Mouse (Mus musculus) lung, postnatal 0 days (tissue): Measurements from ENCODE around the gene 4933421I07Rik. TPM values are rescaled to one million over a fixed set of nuclear protein-coding genes. Genes with fewer than 3 reads are reported as not detected.

ENCODE experiments used
- ATAC-seq: fragments of 200-750 bp; cut with Nextera tagmentation; 2 replicates; pipeline ENCODE4 v1.8.0; 2017; ENCODE audit warnings: moderate library complexity
- DNase-seq: peaks from one replicate; pipeline ENCODE4 v3.0.0-alpha.2; 2016; ENCODE audit warnings: low spot score
- H3K27ac ChIP-seq: fragments of 300-500 bp; sonication (generic); 2 replicates; pipeline ENCODE4 v1.5.1; 2014; ENCODE audit warnings: antibody characterized with exemption, mild to moderate bottlenecking, low read length, mixed read lengths
- H3K27me3 ChIP-seq: fragments of 300-500 bp; sonication (generic); replicated peaks from 2 replicates; pipeline ENCODE4 v1.6.1; 2014; ENCODE audit warnings: low read length, mixed read lengths; ENCODE audit not compliant: insufficient read depth
- H3K36me3 ChIP-seq: fragments of 300-500 bp; sonication (generic); 2 replicates; pipeline ENCODE4 v1.6.1; 2014; ENCODE audit warnings: low read length, mixed read lengths; ENCODE audit not compliant: insufficient read depth
- H3K4me1 ChIP-seq: fragments of 300-500 bp; sonication (generic); 2 replicates; pipeline ENCODE4 v1.6.1; 2014; ENCODE audit warnings: antibody characterized with exemption, low read depth, low read length, mixed read lengths; ENCODE audit not compliant: insufficient read depth
- H3K4me2 ChIP-seq: fragments of 300-500 bp; sonication (generic); replicated peaks from 2 replicates; pipeline ENCODE4 v1.6.1; 2014; ENCODE audit warnings: low read depth, mild to moderate bottlenecking, low read length, moderate library complexity, mixed read lengths
- H3K4me3 ChIP-seq: fragments of 300-500 bp; sonication (generic); 2 replicates; pipeline ENCODE4 v1.5.1; 2014; ENCODE audit warnings: low read depth, low read length
- H3K9ac ChIP-seq: fragments of 300-500 bp; sonication (generic); replicated peaks from 2 replicates; pipeline ENCODE4 v1.6.1; 2014; ENCODE audit warnings: low read depth, mild to moderate bottlenecking
- H3K9me3 ChIP-seq: fragments of 300-500 bp; sonication (generic); 2 replicates; pipeline ENCODE4 v1.6.1; 2016; ENCODE audit warnings: low read length, mixed read lengths
- CTCF ChIP-seq: IDR thresholded peaks from 2 replicates; pipeline ENCODE4 v1.5.1; 2016; ENCODE audit warnings: antibody characterized with exemption, mild to moderate bottlenecking
- EP300 ChIP-seq: IDR thresholded peaks from 2 replicates; pipeline ENCODE4 v1.6.1; 2016; ENCODE audit warnings: antibody characterized with exemption, mild to moderate bottlenecking, control low read depth
- WGBS: fragments of 180-500 bp; shearing (Covaris S2); extraction: QIAGEN DNeasy Blood & Tissue Kit; methylation state at CpG from one replicate; pipeline ENCODE4 v1.1.7; 2014; 5-methylcytosine and 5-hydroxymethylcytosine counted together
- polyA plus RNA-seq: library from polyadenylated mRNA; unstranded; fragments of >200 nt; fragmentation: Nextera tagmentation; extraction: Ambion mirVana; gene quantifications from 2 replicates; pipeline ENCODE4 v1.2.1, GENCODE M21; 2015

4933421I07Rik gene
- polyA plus RNA-seq, result not detected in 2 replicates

DNA sequence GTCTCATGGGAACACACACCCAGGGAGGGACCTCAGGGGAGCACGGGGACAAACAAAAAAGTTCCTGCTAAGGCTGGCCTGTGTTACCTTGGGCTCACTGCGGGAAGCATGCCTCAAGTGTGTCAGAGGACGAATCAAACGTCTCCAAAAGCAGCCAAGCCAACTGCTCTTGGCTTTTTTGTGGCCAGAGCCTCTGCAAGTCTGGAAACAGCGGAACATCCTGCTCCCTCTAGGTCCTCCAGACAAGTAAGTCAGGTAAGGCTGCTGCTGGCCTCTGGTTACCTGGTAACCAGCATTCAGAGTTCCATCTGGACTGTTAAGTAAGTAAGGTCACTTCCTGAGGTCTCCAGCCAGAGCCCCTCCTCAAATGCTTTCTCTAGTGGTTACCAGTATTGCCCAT lies at the start of gene 4933421I07Rik:
Gene 4933421I07Rik (minus strand): TSS at position 271 of the 400 bp plus-strand sequence.
- no peak for ATAC-seq
- TF ChIP-seq CTCF, result no peak
- no peak for TF ChIP-seq EP300

GRCm38 (mm10) chr7:42497356-42497755 lies 49.4 kb upstream of the 4933421I07Rik start:
- ATAC-seq, result no peak
- no peaks in the 10 kb centered on the region for H3K27me3 ChIP-seq
- no peaks in the 10 kb centered on the region for H3K9me3 ChIP-seq
- H3K4me1 ChIP-seq, result no peaks in the 10 kb centered on the region
- TF ChIP-seq EP300 (no peak), CTCF (no peak)
- no peaks in the 10 kb centered on the region for H3K36me3 ChIP-seq
- no peak overlapping the region for H3K27ac ChIP-seq
- no peak overlapping the region for H3K4me2 ChIP-seq
- no peak for DNase-seq
- no peak overlapping the region for H3K9ac ChIP-seq
- 96% methylated on average over 9 of the region's 9 CpGs for WGBS
- no peak overlapping the region for H3K4me3 ChIP-seq

More for the DNA sequence above, at the start of gene 4933421I07Rik:
- H3K4me3 ChIP-seq, result no peak within 1 kb of the TSS
- H3K27ac ChIP-seq, result no peak within 1 kb of the TSS
- WGBS, result 65% methylated on average over 5 of the region's 5 CpGs
- no peak for DNase-seq
- H3K4me1 ChIP-seq, result no peaks in the 10 kb centered on the region
- H3K4me2 ChIP-seq, result no peak within 1 kb of the TSS
- no peaks in the 10 kb centered on the region for H3K27me3 ChIP-seq
- no peak within 1 kb of the TSS for H3K9ac ChIP-seq
- H3K36me3 ChIP-seq, result no peaks in the 10 kb centered on the region
- no peaks in the 10 kb centered on the region for H3K9me3 ChIP-seq

DNA sequence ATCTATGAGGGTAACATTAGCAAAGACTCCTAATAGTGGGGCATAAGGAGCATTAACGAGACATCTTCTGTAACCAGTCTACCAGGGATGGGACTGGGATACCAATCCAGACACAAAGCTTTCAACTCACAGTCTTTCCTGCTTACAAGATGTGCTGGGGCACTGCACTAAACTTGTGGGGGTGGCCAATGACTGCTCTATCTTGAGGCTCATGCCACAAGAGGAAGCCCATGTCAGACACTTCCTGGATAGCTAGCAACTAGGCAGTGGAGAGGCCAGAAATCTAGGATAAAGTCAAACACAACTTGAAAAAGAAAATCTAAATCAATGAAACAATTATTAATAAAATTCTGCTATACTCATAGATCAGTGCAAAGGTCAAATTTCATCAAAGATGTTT lies 48.3 kb upstream of the 4933421I07Rik start:
- Histone ChIP-seq H3K4me2 (no peak overlapping the region), H3K27me3 (no peaks in the 10 kb centered on the region), H3K4me3 (no peak overlapping the region), H3K4me1 (no peaks in the 10 kb centered on the region), H3K27ac (no peak overlapping the region), H3K36me3 (no peaks in the 10 kb centered on the region), H3K9ac (no peak overlapping the region), H3K9me3 (no peaks in the 10 kb centered on the region)
- TF ChIP-seq EP300, result no peak
- no peak for TF ChIP-seq CTCF
- WGBS, result 100% methylated on average over 1 of the region's 1 CpGs
- DNase-seq (no peak), ATAC-seq (no peak)

- WGBS, result 85% methylated on average over 5 of the region's 5 CpGs
- no peak overlapping the region for H3K4me3 ChIP-seq
- TF ChIP-seq EP300, result no peak
- TF ChIP-seq CTCF, result no peak
- H3K9me3 ChIP-seq, result no peaks in the 10 kb centered on the region
- H3K9ac ChIP-seq, result no peak overlapping the region
- ATAC-seq, result no peak
- H3K4me2 ChIP-seq, result no peak overlapping the region
- H3K4me1 ChIP-seq, result no peaks in the 10 kb centered on the region
- no peaks in the 10 kb centered on the region for H3K36me3 ChIP-seq
- H3K27ac ChIP-seq, result no peak overlapping the region
- DNase-seq, result no peak
- no peaks in the 10 kb centered on the region for H3K27me3 ChIP-seq
Measured at GRCm38 (mm10) chr7:42490859-42491258, 42.9 kb upstream of the 4933421I07Rik start.

- Histone ChIP-seq H3K27me3 (no peaks in the 10 kb centered on the region), H3K36me3 (no peaks in the 10 kb centered on the region), H3K4me1 (no peaks in the 10 kb centered on the region), H3K9me3 (no peaks in the 10 kb centered on the region), H3K9ac (no peak overlapping the region), H3K4me3 (no peak overlapping the region), H3K4me2 (no peak overlapping the region), H3K27ac (no peak overlapping the region)
- ATAC-seq (no peak), DNase-seq (no peak)
- WGBS, result 89% methylated on average over 4 of the region's 4 CpGs
- TF ChIP-seq EP300, result no peak
- no peak for TF ChIP-seq CTCF
Measured at GRCm38 (mm10) chr7:42490358-42490757, 42.4 kb upstream of the 4933421I07Rik start.

GRCm38 (mm10) chr7:42454640-42455039 lies 6.7 kb upstream of the 4933421I07Rik start:
- Histone ChIP-seq H3K4me3 (no peak overlapping the region), H3K4me1 (no peaks in the 10 kb centered on the region), H3K36me3 (no peaks in the 10 kb centered on the region), H3K27ac (no peak overlapping the region), H3K9ac (no peak overlapping the region), H3K4me2 (no peak overlapping the region), H3K27me3 (no peaks in the 10 kb centered on the region), H3K9me3 (no peaks in the 10 kb centered on the region)
- no peak for ATAC-seq
- no peak for TF ChIP-seq CTCF
- TF ChIP-seq EP300, result no peak
- WGBS, result 55% methylated on average over 4 of the region's 4 CpGs
- DNase-seq, result no peak

DNA sequence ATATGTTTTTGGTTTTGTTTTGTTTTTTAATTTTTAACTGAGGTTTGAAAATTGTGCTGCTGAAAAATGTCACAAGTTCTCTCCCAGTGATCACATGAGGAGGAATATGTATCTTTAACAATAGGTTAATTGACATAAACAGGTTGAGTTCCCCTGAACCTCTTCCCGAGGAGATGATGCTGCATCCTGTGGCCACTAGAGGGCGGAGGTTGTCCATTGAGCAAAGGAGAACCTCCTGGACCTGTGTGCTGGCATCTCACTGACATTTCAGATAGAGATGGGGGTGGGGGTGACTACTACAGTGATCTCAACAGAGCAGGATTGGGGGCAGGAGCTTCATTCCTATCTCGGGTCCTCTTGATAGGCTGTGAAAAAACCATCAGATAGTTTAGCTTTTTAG lies 2.7 kb upstream of the 4933421I07Rik start:
- no peaks in the 10 kb centered on the region for H3K36me3 ChIP-seq
- H3K4me1 ChIP-seq, result no peaks in the 10 kb centered on the region
- no peaks in the 10 kb centered on the region for H3K9me3 ChIP-seq
- no peak overlapping the region for H3K27ac ChIP-seq
- no peak for ATAC-seq
- H3K4me3 ChIP-seq, result no peak overlapping the region
- no peak overlapping the region for H3K9ac ChIP-seq
- WGBS, result 28% methylated on average over 3 of the region's 3 CpGs
- no peak overlapping the region for H3K4me2 ChIP-seq
- no peaks in the 10 kb centered on the region for H3K27me3 ChIP-seq
- no peak for DNase-seq
- TF ChIP-seq EP300 (no peak), CTCF (peak; percentile 35)
